Mouse (Mus musculus): ENCODE data around the gene Chkb.

Gene Chkb

DNA sequence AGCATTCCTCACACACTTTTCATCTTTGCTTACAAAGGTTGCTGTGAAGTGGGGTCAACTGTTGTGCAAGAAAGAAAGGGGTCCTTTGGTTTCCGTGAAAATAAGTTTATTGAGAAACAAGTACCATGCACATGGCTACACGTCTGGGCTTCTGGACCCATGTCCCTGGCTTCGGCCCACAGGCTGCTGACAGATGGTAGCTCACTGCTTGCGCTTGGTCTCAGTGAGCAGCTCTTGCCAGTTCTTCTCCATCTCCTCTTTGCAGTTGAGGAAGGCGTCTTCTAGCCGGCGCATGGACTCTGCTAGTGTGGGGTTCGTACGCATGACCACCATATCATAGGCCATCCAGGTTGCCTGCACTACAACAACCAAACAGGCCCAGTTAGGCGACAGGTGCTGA, 39.6 kb downstream of the Chkb start:
- DNase-seq, result no peak

DNA sequence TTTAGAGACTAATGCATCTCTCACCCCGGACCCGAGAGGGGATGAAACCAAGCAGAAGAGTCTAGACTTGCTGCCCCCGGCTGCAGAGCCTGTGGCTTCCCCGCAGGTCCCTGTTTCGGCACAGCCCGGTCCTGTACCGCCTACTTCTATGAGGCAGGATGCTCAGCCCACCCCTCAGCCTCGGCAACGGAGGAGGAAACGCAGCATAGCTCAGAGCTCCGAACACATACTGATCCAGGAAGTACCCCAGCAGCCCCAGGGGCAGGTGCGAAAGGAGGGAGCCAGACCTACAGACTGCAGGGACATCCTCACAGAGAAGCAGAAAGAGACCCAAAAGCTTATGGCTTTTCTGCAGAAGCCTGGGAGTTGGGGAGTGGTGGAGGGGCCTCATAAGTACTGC, 42.6 kb downstream of the Chkb start:
- DNase-seq, result no peak

DNA sequence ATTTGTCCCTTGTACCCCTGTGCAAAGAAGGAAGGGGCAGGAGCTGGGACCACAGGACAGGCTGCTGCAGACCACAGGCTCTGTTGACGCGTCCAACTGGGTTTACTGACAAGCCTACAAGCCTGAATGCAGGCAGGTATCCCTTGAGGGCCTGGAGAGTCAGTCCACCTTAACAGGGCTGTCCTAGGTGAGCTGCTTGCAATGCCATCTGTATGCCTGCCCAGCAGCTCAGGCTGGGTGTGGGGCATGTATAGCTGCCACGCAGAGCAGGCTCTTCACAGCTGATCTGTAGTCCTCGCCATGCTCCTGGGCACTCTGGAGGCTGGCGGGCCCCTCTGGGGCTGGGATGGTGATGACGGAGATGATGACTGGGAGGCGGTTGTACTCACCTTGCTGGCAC, 45.1 kb downstream of the Chkb start, which contains the start of gene Klhdc7b:
Klhdc7b (plus strand) TSS at position 301 of the 400 bp plus-strand sequence.
- no peak for DNase-seq

DNA sequence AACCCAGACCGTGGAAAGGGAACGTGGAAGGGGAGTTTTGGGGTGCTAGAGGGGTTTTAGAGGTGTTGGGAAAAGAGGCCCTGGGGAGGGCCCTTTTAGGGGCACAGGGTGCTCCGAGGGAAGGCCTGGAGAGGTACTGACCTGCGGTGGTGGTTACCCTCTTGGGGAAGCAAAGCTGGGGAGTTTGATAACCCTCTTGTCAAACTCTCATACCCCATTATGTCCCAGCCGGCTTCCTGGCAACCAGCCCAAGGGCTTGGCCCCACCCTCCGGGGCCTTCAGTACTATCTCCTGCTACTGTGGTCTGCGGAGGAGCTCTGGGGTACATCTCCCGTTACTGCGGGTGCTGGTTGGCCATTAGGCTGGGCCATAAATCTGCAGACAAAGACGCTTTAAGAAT, 50.3 kb downstream of the Chkb start:
- DNase-seq, result no peak

DNA sequence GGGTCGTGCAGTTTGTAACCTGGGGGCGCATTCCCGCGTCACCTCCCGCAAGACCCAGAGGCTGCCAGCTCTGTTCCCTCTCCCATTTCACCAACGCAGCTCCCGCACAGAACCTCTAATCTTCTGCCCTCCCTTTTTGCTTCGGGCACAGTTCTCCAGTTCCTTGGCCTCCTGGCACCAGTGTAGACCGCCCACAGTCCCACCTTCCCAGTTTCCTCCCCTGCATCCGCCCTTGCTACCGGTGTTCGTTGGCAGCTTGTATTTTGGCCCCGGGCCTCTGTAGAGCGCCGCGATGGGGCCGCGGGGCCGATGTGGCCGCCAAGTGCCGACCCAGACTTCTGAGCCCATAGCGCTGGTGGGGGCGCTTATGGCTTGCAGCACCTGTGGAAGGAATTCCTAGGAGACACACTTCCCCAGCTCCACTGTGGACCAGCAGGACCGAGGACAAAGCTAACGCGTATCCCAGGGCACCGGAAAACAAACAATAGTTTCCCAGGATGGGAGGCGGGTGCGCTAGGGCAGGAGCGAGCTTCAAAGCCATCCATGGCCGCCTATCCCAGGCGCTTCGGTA, 50.8 kb downstream of the Chkb start, which contains the start of gene Odf3b:
Odf3b (minus strand) TSS at position 452 of the 571 bp plus-strand sequence.
- DNase-seq, result no peak

DNA sequence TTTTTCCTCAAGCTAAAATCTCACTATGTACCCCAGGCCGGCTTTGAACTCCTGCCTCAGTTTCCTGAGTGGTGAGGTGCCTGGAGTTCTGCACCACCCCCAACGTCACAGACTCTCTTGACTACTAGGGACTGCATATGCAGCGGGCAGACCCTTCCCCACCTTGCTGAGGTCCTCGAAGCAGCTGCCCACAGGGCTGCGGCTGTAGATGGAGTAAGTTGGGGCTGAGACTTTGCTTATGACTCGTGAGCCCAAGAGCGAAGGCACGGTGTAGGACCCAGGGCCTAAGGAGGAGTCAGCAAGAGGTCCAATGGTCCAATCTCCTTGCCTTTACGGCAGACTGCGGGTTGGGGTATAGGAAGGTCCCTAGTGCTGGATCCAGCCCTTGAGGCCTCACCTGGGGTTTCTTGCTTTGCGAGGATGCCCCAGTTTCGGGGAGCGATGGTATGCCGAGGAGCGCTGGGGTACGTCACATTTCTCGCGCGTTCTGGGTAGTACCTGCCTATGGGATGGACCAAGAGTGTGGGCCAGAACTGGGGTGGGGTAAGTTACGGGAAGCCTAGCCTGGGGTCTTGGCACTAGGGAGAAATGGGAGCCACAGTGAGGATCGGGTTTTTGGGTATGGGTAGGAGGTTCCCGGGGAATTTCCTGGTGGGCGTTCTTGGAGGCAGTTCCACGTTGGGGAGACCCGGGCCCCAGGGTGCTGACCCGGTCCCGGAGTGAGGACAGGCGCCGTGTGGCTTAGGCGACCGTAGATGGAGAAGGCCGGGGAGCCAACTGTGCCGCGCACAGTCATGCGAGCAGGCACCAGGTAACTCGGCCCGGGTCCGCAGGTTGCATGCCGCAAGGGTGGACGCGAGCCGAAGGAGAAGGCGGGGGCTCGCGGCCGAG, 51.5 kb downstream of the Chkb start:
- DNase-seq, result no peak

DNA sequence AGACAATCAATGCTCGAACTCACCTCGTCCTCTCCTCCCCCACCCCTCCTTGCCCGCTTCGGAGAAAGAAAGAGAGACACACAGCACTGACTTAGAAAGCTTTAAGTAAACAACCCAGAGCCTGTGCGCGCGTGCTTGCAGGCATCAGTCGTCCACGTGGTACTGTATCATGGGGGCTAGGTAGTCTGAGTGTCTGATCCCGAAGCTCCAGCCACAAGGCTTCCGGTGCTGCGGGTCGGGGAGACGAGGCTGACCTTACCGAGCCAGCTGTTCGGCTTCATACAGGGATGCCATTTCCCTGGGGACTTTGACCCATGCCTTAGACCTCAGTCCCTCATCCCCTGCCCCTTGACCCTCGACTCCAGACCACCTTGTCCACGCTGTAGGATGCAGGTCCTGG, 52.3 kb downstream of the Chkb start:
- DNase-seq, result no peak

DNA sequence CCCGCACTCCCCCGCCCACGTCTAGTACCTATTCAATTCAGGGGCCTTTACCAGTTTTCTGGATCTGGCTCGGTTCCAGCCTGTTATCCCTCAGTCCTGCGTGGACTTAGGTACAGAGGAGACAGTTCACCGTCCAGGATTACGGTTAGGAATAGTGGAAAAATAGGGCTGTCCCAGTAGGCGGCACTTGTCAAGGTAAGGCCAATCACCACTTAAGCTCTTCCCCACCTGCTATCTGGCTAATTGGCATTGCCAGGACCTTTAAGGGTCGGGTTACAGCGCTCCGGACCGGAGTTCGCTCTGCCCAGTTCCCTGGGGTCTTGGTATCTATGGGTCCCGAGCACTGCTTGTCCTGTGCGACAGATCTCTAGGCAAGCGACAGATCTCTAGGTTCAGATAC, 52.8 kb downstream of the Chkb start, which contains the start of gene Tymp:
Tymp (minus strand) TSS at position 83 of the 400 bp plus-strand sequence.
- DNase-seq, result no peak
